Mouse (Mus musculus) cerebellum, adult 8-10 months (tissue): ENCODE measurements around the gene Med24.
"Not testable (repeated sequence)": the region's sequence is repeated elsewhere in the genome, so short reads cannot be mapped to it uniquely, and the experiment has no call there.

Experiments
- DNase-seq: peaks from one replicate; pipeline ENCODE4 v3.0.0; 2022

The Med24 gene

DNA sequence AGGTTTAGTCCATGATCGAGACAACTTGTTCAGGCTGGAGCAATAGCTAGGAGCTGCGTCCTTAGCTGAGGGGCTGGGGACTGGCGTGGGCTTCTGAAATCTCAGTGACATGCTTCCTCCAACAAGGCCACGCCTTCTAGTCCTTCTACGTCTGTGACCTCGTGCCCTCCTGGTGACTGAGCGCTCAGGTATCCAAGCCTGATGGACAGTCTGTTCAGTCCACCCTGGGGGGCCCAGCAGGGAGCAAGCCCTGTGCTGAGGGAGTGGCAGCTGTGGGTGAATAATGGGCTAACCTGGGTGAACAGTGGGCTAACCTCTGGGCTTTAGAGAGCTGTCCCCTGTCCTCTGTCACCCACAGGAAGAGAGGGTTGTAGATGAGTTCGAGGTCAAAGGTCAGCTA, 41.2 kb downstream of the Med24 start:
- no peak for DNase-seq

GRCm38 (mm10) chr11:98686976-98687375, 42.3 kb downstream of the Med24 start:
- DNase-seq: no peak

DNA sequence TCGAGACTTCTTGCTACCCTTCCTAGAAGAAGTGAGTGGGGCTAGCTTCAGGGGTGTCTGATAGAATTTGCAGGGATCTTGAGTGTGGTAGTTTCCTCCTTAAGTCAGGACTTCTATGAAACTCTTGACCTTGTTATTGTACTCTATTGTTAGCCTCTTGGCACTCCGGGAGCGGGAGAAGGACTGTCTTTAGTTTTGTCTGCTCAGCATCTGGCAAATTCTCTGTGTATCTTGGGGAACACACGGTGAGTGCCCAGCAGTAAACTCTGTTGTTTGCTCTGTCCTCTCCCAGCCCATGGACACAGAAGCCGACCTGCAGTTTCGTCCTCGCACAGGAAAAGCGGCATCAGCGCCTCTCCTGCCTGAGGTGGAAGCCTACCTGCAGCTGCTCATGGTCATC, 43.6 kb downstream of the Med24 start:
- DNase-seq: no peak

- no peak for DNase-seq
Measured at GRCm38 (mm10) chr11:98682811-98683210, 46.4 kb downstream of the Med24 start.

DNA sequence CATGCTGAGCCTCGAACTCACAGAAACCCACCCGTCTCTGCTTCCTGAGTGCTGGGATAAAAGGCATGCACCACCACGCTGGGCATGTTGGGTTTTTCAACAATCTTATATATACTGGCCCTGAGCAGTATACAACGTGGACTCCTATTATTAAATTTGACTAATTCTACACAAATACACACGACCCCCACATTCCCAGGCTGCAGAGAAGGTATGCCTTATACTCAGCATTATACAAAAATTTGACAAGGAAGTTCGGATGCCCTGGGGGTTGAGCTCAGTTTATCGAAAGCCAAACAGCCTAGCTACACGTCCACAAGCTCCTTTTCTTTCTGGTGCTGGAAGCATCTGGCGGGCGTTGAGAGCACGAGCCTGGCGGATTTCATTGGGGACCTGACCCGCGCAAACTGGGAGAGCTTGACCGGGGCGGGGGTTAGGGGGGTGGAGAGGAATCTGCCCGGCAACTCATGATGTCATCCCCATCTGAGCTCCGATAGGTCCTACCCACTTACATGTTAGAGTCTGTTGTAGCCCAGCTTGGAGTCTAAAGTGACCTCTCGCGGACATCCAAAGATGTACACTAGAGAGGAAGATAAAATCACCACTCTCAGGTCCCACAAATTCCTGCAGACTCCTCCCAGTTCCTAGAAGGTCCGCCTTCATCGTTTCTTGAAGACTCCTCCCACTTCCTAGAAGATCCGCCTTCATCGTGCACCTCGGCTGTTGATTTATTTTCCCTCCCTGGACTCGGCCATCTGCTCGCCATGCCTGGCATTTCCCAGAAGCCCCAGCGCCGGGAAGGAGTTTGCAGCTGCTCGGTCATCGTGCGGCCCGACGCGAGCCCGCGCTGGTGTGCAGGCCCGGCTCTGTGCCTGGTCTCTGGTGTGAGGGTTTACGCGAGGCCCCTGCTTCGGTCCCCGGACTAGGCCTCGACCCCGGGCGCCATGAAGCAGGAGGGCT, 47.2 kb downstream of the Med24 start, which contains the start of gene Psmd3:
TSS of gene Psmd3 (plus strand) at position 769 of the 960 bp plus-strand sequence.
- DNase-seq: peak; percentile 99

DNA sequence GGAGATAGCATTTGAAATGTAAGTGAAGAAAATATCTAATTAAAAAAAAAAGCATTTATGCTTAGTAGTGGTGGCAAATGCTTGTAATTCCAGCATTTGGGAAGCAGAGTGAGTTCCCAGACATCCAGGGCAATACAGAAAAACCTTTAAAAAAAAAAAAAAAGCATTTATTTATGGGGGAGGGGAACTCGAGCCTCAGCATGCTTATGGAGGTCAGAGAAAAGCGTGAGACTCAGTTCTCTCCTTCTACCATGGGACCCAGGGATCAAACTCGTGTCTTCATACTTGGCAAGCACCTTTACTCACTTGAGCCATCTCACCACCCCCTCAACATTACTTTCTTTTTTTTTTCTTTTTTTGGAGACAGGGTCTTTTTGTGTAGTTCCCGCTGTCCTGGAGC, 48.0 kb downstream of the Med24 start:
- no peak for DNase-seq

DNA sequence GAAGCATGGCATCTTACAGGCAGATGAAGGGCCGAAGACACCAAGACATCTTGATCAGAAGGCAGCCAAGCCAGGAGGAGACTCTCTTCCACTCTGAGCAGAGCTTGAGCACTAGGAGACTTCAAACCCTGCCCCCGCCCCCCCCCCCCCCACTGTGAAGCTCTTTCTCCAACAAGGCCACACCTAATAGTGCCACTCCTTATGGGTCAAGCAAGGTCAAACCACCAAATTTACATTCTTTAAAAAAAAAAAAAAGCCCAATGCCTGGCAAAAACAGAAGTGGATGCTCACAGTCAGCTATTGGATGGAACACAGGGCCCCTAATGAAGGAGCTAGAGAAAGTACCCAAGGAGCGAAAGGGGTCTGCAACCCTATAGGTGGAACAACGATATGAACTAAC, 48.6 kb downstream of the Med24 start:
- not testable (repeated sequence) for DNase-seq

GRCm38 (mm10) chr11:98680023-98680422, 49.2 kb downstream of the Med24 start:
- DNase-seq: no peak

DNA sequence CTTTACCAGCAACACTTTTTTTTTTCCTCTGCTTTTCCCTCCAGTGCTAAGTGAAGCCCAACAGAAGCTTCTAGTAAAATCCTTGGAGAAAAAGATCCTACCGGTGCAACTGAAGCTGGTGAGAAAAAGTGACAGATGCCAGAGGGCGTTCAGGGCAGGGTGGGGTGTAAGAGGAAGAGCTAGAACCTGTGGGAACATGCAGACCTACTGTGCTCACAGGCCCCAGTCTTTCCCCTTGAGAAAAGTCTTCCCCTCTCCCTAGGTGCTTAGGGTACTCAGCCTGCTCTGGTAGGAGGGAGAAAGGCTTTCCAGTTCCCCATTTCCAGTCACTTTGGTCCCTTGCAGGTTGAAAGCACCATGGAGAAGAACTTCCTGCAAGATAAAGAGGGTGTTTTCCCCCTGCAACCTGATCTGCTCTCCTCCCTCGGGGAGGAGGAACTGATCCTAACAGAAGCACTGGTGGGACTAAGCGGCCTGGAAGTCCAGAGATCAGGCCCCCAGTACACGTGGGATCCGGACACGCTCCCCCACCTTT, 53.3 kb downstream of the Med24 start:
- no peak for DNase-seq

- peak; percentile 50 for DNase-seq
Measured at GRCm38 (mm10) chr11:98673136-98673535, 56.1 kb downstream of the Med24 start.

DNA sequence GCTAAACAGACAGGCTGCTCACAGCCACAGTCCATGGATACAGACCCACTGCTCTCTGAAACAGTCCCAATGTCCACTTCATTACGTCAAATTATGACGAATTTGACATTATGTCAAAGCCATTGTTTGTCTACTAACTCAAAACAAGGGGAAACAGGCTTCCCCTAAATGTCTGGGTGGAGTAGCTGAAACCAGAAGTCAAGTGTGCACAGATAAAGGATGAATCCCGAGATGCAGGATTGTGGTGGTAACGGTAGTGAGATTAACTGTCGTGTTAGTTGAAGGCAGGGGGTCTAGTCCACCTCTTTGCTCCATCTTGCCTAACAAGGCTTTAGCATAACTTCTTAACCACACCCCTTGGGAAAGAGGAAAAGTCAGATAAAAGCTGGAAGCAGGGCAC, 56.8 kb downstream of the Med24 start:
- DNase-seq: no peak

DNA sequence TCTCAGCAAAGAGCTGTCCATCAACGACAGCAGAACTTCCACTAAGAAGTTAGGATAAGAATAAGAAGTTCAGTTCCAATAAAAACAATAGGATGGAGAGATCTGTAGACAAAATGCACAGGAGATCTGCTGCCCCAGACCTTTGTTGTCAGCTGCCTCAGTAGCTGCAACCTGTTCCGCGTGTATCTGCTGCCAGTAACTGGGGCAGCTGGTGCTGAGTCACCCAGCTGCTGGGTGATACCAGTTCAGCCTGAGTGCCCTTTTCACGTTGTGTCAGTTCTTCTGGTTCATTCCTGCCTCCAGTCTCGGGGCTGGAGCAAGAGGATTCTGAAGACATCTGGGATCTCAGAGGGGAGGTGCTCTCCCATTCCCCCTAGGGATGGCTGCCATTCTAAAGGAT, 57.4 kb downstream of the Med24 start:
- no peak for DNase-seq

DNA sequence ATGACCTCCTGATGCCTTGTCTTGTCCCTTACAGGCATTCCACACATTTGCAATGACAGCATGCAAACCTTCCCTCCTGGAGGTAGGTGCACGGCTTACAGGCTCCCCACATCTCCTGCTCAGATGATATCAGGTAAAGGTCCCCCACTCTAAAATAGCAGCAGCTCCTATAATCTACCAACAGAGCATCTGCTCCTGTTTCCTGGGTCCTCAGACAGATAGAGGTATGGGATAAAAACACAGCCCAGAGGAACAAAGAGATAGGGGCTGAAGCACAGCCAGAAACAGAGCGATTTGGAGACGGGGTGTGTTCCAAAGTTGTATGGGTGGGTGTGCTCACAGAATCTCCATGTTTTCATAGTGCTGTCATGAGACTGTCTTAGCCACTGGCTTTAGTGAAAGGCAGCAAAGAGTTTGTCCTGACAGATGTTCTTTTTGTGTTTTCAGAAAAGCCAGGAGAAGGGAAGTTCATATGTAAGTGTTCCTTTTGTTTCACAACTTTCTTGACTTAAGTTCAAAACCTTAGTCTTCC, 57.9 kb downstream of the Med24 start:
- DNase-seq: no peak

DNA sequence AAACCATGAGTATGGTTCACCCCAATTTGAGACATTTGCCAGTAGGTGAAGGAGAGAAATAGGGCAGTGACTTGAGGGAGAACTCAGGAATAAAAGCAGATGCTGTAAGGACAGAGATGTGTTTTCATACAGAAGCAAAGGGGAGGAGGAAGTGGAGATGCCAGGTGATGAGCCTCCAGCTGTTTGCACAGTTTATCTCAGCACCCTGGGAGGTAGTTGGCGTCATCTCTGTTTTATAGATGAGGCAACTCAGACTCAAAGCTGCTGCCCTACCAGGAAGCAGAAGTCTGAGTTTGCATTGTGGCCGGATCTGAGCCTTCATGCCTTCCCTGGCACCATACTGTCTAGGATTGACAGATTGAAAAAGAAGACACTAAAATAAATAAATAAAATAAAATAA, 60.3 kb downstream of the Med24 start:
- DNase-seq: no peak

DNA sequence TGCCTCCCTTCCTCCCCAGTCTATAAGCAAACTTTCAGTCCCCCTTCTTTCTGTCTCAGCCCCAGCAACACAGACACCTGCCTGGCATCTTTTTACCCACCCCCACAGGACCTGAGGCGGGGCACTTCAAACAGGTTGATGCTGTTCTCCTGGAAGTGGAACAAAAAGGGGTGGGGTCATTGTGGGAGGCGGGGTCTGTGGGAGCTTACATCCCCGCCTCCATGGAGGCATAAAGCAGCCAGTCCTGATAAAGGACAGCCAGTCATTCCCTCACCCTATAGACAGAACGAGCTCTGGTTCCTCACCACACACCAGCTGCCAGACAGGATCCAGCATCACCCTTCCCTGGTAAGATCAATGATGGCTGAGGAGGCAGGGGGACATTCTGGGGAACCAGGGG, 65.1 kb downstream of the Med24 start, which contains the start of gene Gsdma:
TSS of gene Gsdma (plus strand) at position 261 of the 400 bp plus-strand sequence.
- DNase-seq: no peak

DNA sequence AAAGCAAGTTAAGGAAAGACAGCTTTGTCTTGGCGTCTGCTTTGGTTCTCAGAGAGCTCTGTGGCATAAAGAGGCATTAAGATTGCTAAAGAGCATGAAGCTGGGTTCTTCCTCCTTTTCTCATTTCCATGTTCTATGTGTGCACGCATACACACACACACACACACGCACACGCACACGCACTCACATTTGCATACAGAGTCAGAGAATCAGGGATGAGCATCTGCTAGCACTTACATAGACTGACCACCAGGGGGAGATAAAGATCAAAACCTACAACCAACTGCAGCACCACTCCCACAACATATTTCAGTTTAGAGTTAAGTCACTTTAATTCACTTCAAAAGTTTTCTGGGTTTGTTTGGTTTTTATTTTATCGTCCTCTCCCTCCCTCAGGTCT, 68.7 kb downstream of the Med24 start:
- DNase-seq: peak; percentile 40

DNA sequence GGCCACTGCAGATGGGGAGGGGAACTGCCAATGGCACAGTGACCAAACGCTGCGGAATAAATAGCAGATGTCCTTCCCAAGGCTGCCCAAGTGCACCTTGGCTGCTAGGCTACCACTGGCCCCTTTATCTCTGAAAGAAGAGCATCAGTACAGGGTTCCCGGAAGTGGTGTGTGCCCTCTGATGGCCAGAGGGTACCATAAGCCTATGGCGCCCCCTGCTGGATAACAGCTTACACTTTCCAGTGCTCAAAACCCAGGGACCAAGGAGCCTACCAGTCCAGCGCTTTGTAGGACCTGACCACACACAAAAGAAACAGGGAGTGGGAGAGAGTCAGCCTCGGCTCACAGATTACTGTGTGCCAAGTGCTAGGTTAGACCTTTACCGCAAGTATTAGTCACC, 74.2 kb downstream of the Med24 start:
- not testable (repeated sequence) for DNase-seq
